Comparison of ENCODE assay signal across 18 mouse cellular contexts in genomic region chr9:91370191-91370708, GRCm38 (mm10). TPM values are rescaled to one million over a fixed set of nuclear protein-coding genes. Genes with fewer than 3 reads are reported as not detected.
DNase-seq lines count a peak whose midpoint lies in the region; ATAC-seq and TF ChIP-seq lines count a peak whose summit lies in the region.
"Had no signal": no experiment of that assay in that cellular context is flagged by ENCODE, and none has a peak within 500 bp of the region (broad histone marks: within the 10 kb centered on the region; RNA-seq: fewer than 3 reads in every experiment).

No protein-coding gene starts in this region.

- peaks cover 88% of the 10 kb centered on the region for H3K27me3 ChIP-seq in limb, embryonic 11.5 days (ENCODE audit: control insufficient read depth, insufficient read depth, low read length)
- H3K27me3 ChIP-seq in limb, embryonic 10.5 days (ENCODE audit: low read depth, poor library complexity, severe bottlenecking): peaks cover 100% of the 10 kb centered on the region
- peaks cover 62% of the 10 kb centered on the region for H3K27me3 ChIP-seq in forebrain, embryonic 16.5 days (replicated peaks; ENCODE audit: control insufficient read depth, insufficient read depth, low read length)
- peaks cover 78% of the 10 kb centered on the region for H3K27me3 ChIP-seq in midbrain, embryonic 13.5 days
- peaks cover 6% of the 10 kb centered on the region for H3K27me3 ChIP-seq in heart, adult 2 months (ENCODE audit: control insufficient read depth, insufficient read depth, low read length)

- TF ChIP-seq EP300 in heart, adult 2 months (IDR thresholded peaks at IDR 0.05; ENCODE audit: insufficient read depth, low read depth, low read length): no peak

- H3K9ac ChIP-seq in limb, embryonic 11.5 days (ENCODE audit: low read length): no peak overlapping the region
- peak overlapping the region; percentile 51 for H3K9ac ChIP-seq in forebrain, embryonic 16.5 days (replicated peaks; ENCODE audit: low read depth, low read length)
- H3K9ac ChIP-seq in midbrain, embryonic 13.5 days (replicated peaks): peak overlapping the region; percentile 72
- H3K9ac ChIP-seq in heart, adult 2 months (ENCODE audit: low read depth, low read length): no peak overlapping the region
- H3K9ac ChIP-seq: embryonic facial prominence, embryonic 13.5 days; limb, embryonic 13.5 days; lung, embryonic 15.5 days; stomach, embryonic 15.5 days had no signal

- no peaks in the 10 kb centered on the region for H3K36me3 ChIP-seq in limb, embryonic 11.5 days (ENCODE audit: control insufficient read depth, insufficient read depth, low read length)
- H3K36me3 ChIP-seq in limb, embryonic 10.5 days: no peaks in the 10 kb centered on the region
- no peaks in the 10 kb centered on the region for H3K36me3 ChIP-seq in forebrain, embryonic 16.5 days (ENCODE audit: control insufficient read depth, insufficient read depth)
- H3K36me3 ChIP-seq in midbrain, embryonic 13.5 days: no peaks in the 10 kb centered on the region
- H3K36me3 ChIP-seq in heart, adult 2 months (ENCODE audit: control insufficient read depth, insufficient read depth, low read length): no peaks in the 10 kb centered on the region
- H3K36me3 ChIP-seq: embryonic facial prominence, embryonic 13.5 days; limb, embryonic 13.5 days; lung, embryonic 15.5 days; stomach, embryonic 15.5 days had no signal

- DNase-seq in limb, embryonic 11.5 days (ENCODE audit: low spot score): peak; percentile 25
- DNase-seq in limb, embryonic 10.5 days (ENCODE audit: low spot score): no peak
- no peak for DNase-seq in urinary bladder, adult 2 months (ENCODE audit: low spot score)
- no peak for DNase-seq in heart, adult 2 months
- DNase-seq in kidney, postnatal 10 days: no peak
- DNase-seq: B cell, adult 2 months; kidney, adult 2 months had no signal

- H3K9me3 ChIP-seq in limb, embryonic 11.5 days (ENCODE audit: control insufficient read depth, low read length): no peaks in the 10 kb centered on the region
- no peaks in the 10 kb centered on the region for H3K9me3 ChIP-seq in limb, embryonic 10.5 days (replicated peaks)
- H3K9me3 ChIP-seq in forebrain, embryonic 16.5 days (ENCODE audit: control insufficient read depth, low read length): no peaks in the 10 kb centered on the region
- H3K9me3 ChIP-seq in midbrain, embryonic 13.5 days: no peaks in the 10 kb centered on the region
- H3K9me3 ChIP-seq: embryonic facial prominence, embryonic 13.5 days; limb, embryonic 13.5 days; lung, embryonic 15.5 days; stomach, embryonic 15.5 days had no signal

- no peak overlapping the region for H3K4me3 ChIP-seq in limb, embryonic 11.5 days (ENCODE audit: low read depth, low read length)
- no peak overlapping the region for H3K4me3 ChIP-seq in limb, embryonic 10.5 days
- peak overlapping the region; percentile 32 for H3K4me3 ChIP-seq in forebrain, embryonic 16.5 days (replicated peaks; ENCODE audit: low read length)
- peak overlapping the region; percentile 36 for H3K4me3 ChIP-seq in midbrain, embryonic 13.5 days (replicated peaks)
- H3K4me3 ChIP-seq in heart, adult 2 months: no peak overlapping the region
- H3K4me3 ChIP-seq: embryonic facial prominence, embryonic 13.5 days; limb, embryonic 13.5 days; lung, embryonic 15.5 days; stomach, embryonic 15.5 days had no signal

- no peak for TF ChIP-seq CTCF in heart, adult 2 months (IDR thresholded peaks at IDR 0.05)

- H3K4me1 ChIP-seq in limb, embryonic 11.5 days (ENCODE audit: control insufficient read depth, insufficient read depth, low read length): no peaks in the 10 kb centered on the region
- peaks cover under 1% of the 10 kb centered on the region; the same call in 1 of the 2 replicates for H3K4me1 ChIP-seq in limb, embryonic 10.5 days
- peaks cover 7% of the 10 kb centered on the region; the same call in 1 of the 2 replicates for H3K4me1 ChIP-seq in forebrain, embryonic 16.5 days (replicated peaks; ENCODE audit: control insufficient read depth, insufficient read depth, low read length)
- H3K4me1 ChIP-seq in midbrain, embryonic 13.5 days (replicated peaks): peaks cover 6% of the 10 kb centered on the region
- H3K4me1 ChIP-seq in heart, adult 2 months (ENCODE audit: control insufficient read depth, insufficient read depth, low read length): no peaks in the 10 kb centered on the region
- H3K4me1 ChIP-seq: limb, embryonic 13.5 days; stomach, embryonic 15.5 days had no signal

- intact Hi-C loops in heart, adult 2 months (cut with DNase I): no loop called here

- no peak overlapping the region for H3K27ac ChIP-seq in limb, embryonic 11.5 days (replicated peaks; ENCODE audit: low read depth, low read length)
- no peak overlapping the region for H3K27ac ChIP-seq in limb, embryonic 10.5 days
- H3K27ac ChIP-seq in forebrain, embryonic 16.5 days (ENCODE audit: low read length): peak overlapping the region; percentile 67
- peak overlapping the region; percentile 89 for H3K27ac ChIP-seq in midbrain, embryonic 13.5 days
- no peak overlapping the region for H3K27ac ChIP-seq in heart, adult 2 months
- H3K27ac ChIP-seq: embryonic facial prominence, embryonic 13.5 days; layer of hippocampus, adult 2 months; limb, embryonic 13.5 days; lung, embryonic 15.5 days; stomach, embryonic 15.5 days had no signal

- 12% methylated on average over 6 of the region's 6 CpGs for WGBS in limb, embryonic 11.5 days
- 12% methylated on average over 6 of the region's 6 CpGs for WGBS in limb, embryonic 10.5 days
- 29% methylated on average over 6 of the region's 6 CpGs for WGBS in forebrain, embryonic 16.5 days
- WGBS in midbrain, embryonic 13.5 days: 16% methylated on average over 6 of the region's 6 CpGs
- WGBS in heart, adult 2 months: 20% methylated on average over 6 of the region's 6 CpGs

- H3K4me2 ChIP-seq in limb, embryonic 11.5 days (ENCODE audit: low read depth, severe bottlenecking): no peak overlapping the region
- H3K4me2 ChIP-seq in forebrain, embryonic 16.5 days (ENCODE audit: low read length): peak overlapping the region; percentile 35
- peak overlapping the region; percentile 55 for H3K4me2 ChIP-seq in midbrain, embryonic 13.5 days (replicated peaks)
- H3K4me2 ChIP-seq: embryonic facial prominence, embryonic 13.5 days; limb, embryonic 13.5 days; lung, embryonic 15.5 days; stomach, embryonic 15.5 days had no signal

- no peak for ATAC-seq in limb, embryonic 11.5 days (ENCODE audit: insufficient number of reproducible peaks, low FRiP score, low TSS enrichment, low read depth)
- no peak for ATAC-seq in forebrain, embryonic 16.5 days
- no peak for ATAC-seq in midbrain, embryonic 13.5 days
- ATAC-seq in frontal cortex, adult (ENCODE audit: low TSS enrichment): no peak
- ATAC-seq: activated CD4-positive, CD25-positive, alpha-beta regulatory T cell, adult 4 months had no signal

- no peaks in the 10 kb centered on the region for H3K79me2 ChIP-seq in heart, adult 2 months (replicated peaks; ENCODE audit: control insufficient read depth, insufficient read depth, low read length)

- TF ChIP-seq POLR2A in heart, adult 2 months (IDR thresholded peaks at IDR 0.05; ENCODE audit: insufficient read depth, low read depth, low read length): no peak

RNA-seq across cellular contexts. Expression of gene Zic1, which starts 4.6 kb away (rescaled TPM):
- 0.18 and 0.27 TPM in 2 replicates for polyA plus RNA-seq in limb, embryonic 11.5 days (2014; fragmentation: Nextera tagmentation; extraction: Ambion mirVana)
- polyA plus RNA-seq in limb, embryonic 10.5 days (2016; fragmentation: Nextera tagmentation; extraction: Ambion mirVana): 0.05 and 0.06 TPM in 2 replicates
- polyA plus RNA-seq in forebrain, embryonic 16.5 days (2015; fragmentation: Nextera tagmentation; extraction: Ambion mirVana): 4.5 and 8.0 TPM in 2 replicates
- 14.8 and 16.4 TPM in 2 replicates for polyA plus RNA-seq in midbrain, embryonic 13.5 days (2015; fragmentation: Nextera tagmentation; extraction: Ambion mirVana)
- polyA plus RNA-seq in urinary bladder, adult 2 months (2012; rRNA removed): 0.03 and 0.08 TPM in 2 replicates
- total RNA-seq in heart, adult 2 months (2021): not detected
- polyA plus RNA-seq in heart, adult 2 months (2012; rRNA removed): 0.08 TPM in 1 of 2 replicates, not detected in the other
- total RNA-seq: MEL had no signal
- polyA plus RNA-seq: activated CD4-positive, CD25-positive, alpha-beta regulatory T cell, adult 4 months; heart, postnatal 0 days; kidney, adult 2 months had no signal

RNA-seq across cellular contexts. Expression of gene Zic4, which starts 8.0 kb away (rescaled TPM):
- 0.34 and 0.37 TPM in 2 replicates for polyA plus RNA-seq in limb, embryonic 11.5 days (2014; fragmentation: Nextera tagmentation; extraction: Ambion mirVana)
- polyA plus RNA-seq in limb, embryonic 10.5 days (2016; fragmentation: Nextera tagmentation; extraction: Ambion mirVana): 0.05 and 0.24 TPM in 2 replicates
- polyA plus RNA-seq in forebrain, embryonic 16.5 days (2015; fragmentation: Nextera tagmentation; extraction: Ambion mirVana): 28.3 and 47.6 TPM in 2 replicates
- 53.2 and 56.6 TPM in 2 replicates for polyA plus RNA-seq in midbrain, embryonic 13.5 days (2015; fragmentation: Nextera tagmentation; extraction: Ambion mirVana)
- polyA plus RNA-seq in urinary bladder, adult 2 months (2012; rRNA removed): 0.01 TPM in 1 of 2 replicates, not detected in the other
- total RNA-seq in heart, adult 2 months (2021): not detected
- polyA plus RNA-seq in heart, adult 2 months (2012; rRNA removed): not detected in 2 replicates
- total RNA-seq: MEL had no signal
- polyA plus RNA-seq: activated CD4-positive, CD25-positive, alpha-beta regulatory T cell, adult 4 months; heart, postnatal 0 days; kidney, adult 2 months; lung, embryonic 15.5 days had no signal

Comparison
In these comparisons a context has a peak if more than half of its experiments do, and no peak if none do; other contexts are left out.
1. H3K27ac ChIP-seq: peak in forebrain, embryonic 16.5 days (single experiment) and midbrain, embryonic 13.5 days (single experiment); none in limb, embryonic 11.5 days (single experiment), limb, embryonic 10.5 days (single experiment) and heart, adult 2 months (single experiment).
2. H3K4me3 ChIP-seq: peak in forebrain, embryonic 16.5 days (single experiment) and midbrain, embryonic 13.5 days (single experiment); none in limb, embryonic 11.5 days (single experiment), limb, embryonic 10.5 days (single experiment) and heart, adult 2 months (single experiment).
3. H3K9ac ChIP-seq: peak in forebrain, embryonic 16.5 days (single experiment) and midbrain, embryonic 13.5 days (single experiment); none in limb, embryonic 11.5 days (single experiment) and heart, adult 2 months (single experiment).
4. RNA of gene Zic4, which starts 8.0 kb away (polyA plus RNA-seq): 53.2 to 56.6 TPM in midbrain, embryonic 13.5 days and 28.3 to 47.6 TPM in forebrain, embryonic 16.5 days; 0.34 to 0.37 TPM in limb, embryonic 11.5 days, 0.05 to 0.24 TPM in limb, embryonic 10.5 days, 0.01 TPM in urinary bladder, adult 2 months and not detected in heart, adult 2 months; every median in the first group is over 10 times any median in the second.